Mouse (Mus musculus) cerebellum, adult 8-10 months (tissue): ENCODE measurements around the gene Mfsd12.
A peak's percentile ranks its signal among the peaks of the same experiment; 100 is the strongest.

Source experiments
- DNase-seq: peaks from one replicate; pipeline ENCODE4 v3.0.0; 2022

Mfsd12 gene

GRCm38 (mm10) chr10:81356991-81357844 is at the start of gene Mfsd12:
Gene Mfsd12 (plus strand): TSS chr10:81357491.
- DNase-seq: peak; percentile 91

GRCm38 (mm10) chr10:81309571-81309970 is 47.7 kb upstream of the Mfsd12 start:
- no peak for DNase-seq

GRCm38 (mm10) chr10:81313581-81313980 is 43.7 kb upstream of the Mfsd12 start:
- no peak for DNase-seq

GRCm38 (mm10) chr10:81314201-81314600 is 43.1 kb upstream of the Mfsd12 start:
- no peak for DNase-seq

GRCm38 (mm10) chr10:81315587-81315986 is 41.7 kb upstream of the Mfsd12 start:
- no peak for DNase-seq

- no peak for DNase-seq
Observed at GRCm38 (mm10) chr10:81316338-81317060, 40.8 kb upstream of the Mfsd12 start.

GRCm38 (mm10) chr10:81317273-81317672 is 40.0 kb upstream of the Mfsd12 start:
- no peak for DNase-seq

- peak; percentile 63 for DNase-seq
Observed at GRCm38 (mm10) chr10:81318589-81319329, 38.5 kb upstream of the Mfsd12 start.

- DNase-seq: peak; percentile 54
Observed at GRCm38 (mm10) chr10:81319330-81319699, 38.0 kb upstream of the Mfsd12 start.

- DNase-seq: peak; percentile 54
Observed at GRCm38 (mm10) chr10:81319741-81320549, 37.3 kb upstream of the Mfsd12 start.

- peak; percentile 98 for DNase-seq
Observed at GRCm38 (mm10) chr10:81320550-81321347, 36.5 kb upstream of the Mfsd12 start, which contains the start of gene Cactin. Gene Cactin (plus strand): TSS chr10:81321103.

- DNase-seq: no peak
Observed at GRCm38 (mm10) chr10:81321436-81321835, 35.9 kb upstream of the Mfsd12 start.

GRCm38 (mm10) chr10:81322444-81322843 is 34.8 kb upstream of the Mfsd12 start:
- no peak for DNase-seq

- no peak for DNase-seq
Observed at GRCm38 (mm10) chr10:81323141-81323775, 34.0 kb upstream of the Mfsd12 start.

GRCm38 (mm10) chr10:81323791-81324530 is 33.3 kb upstream of the Mfsd12 start:
- no peak for DNase-seq

- no peak for DNase-seq
Observed at GRCm38 (mm10) chr10:81325176-81325575, 32.1 kb upstream of the Mfsd12 start.

- DNase-seq: no peak
Observed at GRCm38 (mm10) chr10:81325781-81326180, 31.5 kb upstream of the Mfsd12 start.

- no peak for DNase-seq
Observed at GRCm38 (mm10) chr10:81326858-81327257, 30.4 kb upstream of the Mfsd12 start.

- no peak for DNase-seq
Observed at GRCm38 (mm10) chr10:81327959-81328358, 29.3 kb upstream of the Mfsd12 start.

GRCm38 (mm10) chr10:81328386-81328785 is 28.9 kb upstream of the Mfsd12 start, which contains the start of gene Tbxa2r:
Gene Tbxa2r (plus strand): TSS chr10:81328731.
- DNase-seq: no peak
